Mouse (Mus musculus): ENCODE measurements around the gene Fam227b.

Fam227b gene

DNA sequence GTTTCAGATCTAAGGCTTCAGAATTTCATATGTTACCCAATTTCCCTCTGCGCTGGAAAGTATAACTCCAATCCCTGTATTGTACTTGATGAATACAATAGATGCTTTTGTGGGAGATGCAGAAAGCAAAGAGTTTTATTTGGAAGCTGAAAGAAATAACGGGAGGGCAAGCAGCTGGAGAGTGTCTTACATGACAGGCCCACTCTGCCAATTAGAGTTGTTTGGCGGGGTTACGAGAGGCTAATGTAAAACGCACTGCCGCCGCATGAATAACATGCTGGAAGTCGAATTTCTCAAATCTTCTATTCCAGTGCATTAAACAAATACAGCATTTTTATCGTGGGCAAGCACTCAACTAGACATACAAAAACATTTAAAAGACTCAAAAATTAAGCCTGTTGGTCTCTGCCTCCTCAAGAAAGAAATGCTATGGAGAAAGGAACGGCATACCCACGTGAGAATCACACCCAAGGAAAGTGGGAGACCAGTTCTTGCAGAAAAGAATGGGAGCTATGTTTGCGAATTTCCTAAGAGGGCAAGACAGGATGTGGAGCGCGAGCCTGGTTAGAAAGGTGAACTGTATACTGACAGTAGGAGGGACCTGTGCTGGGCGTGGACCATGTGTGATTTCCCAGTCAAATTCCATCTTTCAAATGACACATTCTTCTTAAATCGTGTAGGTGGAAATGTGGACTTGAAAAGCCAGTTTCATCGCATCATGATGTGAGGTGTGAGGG lies 90.6 kb downstream of the Fam227b start:
- no peak for DNase-seq (ENCODE audit: low spot score in 2 of 2)

DNA sequence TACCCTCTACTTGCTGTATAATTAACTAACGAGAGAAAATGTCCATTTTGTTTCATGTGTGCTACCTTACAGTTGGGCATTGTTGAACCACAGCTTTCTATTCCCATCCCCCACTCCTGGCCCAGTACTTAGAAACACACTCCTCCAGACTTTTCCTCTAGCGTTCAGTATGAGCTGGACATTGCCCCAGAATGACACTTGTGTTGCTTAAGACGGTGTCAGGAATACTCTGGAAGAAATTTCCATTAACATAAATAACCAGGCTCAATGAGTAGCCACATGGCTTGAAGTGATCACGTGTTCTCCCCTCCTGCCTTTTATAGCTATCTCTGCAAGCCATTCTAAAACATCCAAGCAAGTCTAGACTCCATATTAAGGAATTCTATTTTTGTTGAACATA lies 91.2 kb downstream of the Fam227b start:
- no peak for DNase-seq (ENCODE audit: low spot score in 2 of 2)

DNA sequence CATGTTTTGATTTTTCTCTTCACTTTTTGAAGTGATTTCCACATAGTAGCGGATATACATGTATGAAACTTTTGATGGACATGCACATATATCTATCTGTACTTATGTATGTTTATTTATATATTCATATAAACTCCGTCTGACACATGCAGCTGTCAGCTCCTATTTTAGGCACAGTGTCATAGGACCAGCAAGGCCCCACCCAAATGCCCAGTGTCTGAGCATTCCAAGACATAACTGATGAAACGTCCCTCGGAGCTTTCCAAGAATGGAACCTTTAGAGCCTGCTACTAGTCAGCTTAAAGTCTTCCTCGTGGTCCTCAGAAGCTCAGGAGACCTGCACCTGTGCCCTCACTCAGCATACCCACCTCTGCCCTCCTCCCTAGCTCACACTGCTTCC lies 98.1 kb downstream of the Fam227b start:
- DNase-seq (ENCODE audit: low spot score in 2 of 2): no peak

DNA sequence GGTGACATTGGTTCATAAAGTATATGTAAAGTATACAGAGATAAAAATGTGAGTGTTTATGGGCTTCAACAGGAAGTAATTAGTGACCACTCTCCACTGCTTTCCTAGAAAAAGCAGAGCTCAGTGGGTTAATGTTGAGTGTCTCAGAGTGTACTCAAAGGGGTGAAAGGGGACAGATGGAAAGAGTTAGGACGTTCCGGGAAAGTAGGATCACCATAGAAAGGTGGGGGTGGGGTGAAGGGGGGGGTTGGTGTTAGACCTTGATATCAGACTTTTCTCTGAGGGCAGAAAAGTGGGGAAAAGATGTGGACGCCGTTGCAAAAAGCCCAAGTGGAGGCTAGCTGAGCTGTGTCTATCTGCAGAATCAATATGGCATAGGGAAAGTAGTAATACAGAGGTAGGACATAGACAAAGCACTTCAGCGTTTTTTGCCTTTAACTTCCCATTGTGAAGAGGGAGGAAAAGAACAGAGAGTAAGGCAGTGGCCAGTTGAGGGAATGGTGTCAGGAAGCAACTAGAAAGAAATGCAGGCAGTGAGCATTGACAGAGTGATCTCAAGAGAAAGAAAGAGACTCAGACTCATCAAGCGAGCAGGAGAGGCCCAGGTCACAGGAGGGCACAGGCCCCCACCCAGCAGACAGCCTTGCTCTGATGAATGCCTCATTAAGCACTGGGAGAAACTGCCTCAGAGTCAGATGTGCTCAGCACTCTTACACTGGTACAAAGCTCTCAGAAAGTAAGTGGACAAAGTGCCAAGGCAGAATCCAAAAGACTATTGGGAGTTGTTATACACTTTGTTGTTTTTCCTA lies 98.9 kb downstream of the Fam227b start:
- no peak for DNase-seq (ENCODE audit: low spot score in 2 of 2)

DNA sequence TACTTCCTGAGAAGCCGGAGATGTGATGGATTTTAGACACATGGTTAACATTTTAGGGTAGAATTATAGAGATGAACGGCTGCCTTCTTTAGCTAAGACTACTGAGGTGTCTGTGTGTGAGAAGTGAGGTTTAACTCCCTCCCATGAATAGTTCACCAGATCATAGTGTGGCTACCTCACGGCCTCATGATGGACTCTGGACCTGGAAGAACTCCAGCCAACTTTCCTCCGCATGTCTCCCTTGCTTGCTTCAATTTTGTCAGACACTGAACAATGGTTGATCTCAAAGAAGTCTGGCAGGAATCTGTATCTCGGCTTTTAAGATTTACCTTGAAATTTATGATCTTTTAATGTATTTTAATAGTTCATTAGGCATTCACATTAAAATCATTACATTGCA lies 106.2 kb downstream of the Fam227b start:
- no peak for DNase-seq (ENCODE audit: low spot score in 2 of 2)

DNA sequence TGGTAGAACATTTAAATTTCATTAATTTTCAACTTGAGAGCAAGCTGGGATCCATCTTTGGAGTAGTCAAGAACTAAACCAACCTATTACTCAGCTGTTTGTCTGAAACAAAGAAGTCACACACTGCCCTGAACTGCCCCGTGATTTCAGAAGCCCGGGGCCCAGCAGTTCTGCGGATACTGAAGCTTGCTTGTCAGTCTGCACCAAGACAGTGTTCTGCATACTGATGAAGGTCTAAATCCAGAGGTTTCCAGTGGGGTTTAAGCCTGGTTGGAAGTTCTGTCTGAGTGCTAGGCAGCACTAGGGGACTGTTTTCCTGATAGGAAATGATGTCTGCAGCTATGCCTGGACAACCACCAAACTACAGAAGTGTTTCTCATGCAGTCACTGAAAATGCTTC lies 109.1 kb downstream of the Fam227b start:
- DNase-seq (ENCODE audit: low spot score in 2 of 2): no peak

DNA sequence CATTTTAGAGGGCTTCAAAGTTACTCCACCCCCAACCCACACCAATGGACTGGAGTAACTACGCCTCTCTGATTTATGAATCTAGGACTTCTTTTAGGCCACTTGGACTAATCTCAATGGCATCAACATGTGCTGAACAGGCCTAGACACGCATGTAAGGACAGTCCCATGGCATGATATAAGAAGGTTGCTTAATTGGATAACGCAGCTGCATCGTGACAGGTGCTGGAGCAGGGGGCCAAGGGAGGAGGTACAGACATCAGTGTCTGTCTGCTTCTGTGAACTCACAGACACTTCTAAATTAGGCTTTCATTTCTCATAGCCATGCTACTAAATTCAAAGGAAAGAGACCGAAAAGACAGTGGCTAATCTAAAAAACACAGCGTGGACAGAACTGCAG lies 110.6 kb downstream of the Fam227b start:
- DNase-seq (ENCODE audit: low spot score in 2 of 2): no peak

DNA sequence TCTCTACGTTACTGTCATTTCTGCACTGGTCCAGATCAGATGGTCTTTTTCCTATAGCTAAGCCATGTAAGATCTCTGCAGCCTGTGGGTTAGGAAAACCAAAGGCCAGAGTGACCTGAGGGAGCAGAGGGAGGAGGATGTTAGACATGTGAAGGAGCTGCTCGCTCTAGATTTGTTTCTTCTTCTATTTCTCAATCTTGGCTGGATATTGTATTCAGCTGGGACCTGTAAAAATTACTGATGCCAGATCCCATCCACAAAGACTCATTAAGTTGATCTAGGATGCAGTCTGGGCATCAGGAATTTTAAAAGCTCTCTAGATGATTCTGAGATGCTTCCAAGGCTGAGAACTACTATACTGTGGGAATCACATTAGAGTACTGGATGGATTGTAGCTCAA lies 111.2 kb downstream of the Fam227b start:
- no peak for DNase-seq (ENCODE audit: low spot score in 2 of 2)

DNA sequence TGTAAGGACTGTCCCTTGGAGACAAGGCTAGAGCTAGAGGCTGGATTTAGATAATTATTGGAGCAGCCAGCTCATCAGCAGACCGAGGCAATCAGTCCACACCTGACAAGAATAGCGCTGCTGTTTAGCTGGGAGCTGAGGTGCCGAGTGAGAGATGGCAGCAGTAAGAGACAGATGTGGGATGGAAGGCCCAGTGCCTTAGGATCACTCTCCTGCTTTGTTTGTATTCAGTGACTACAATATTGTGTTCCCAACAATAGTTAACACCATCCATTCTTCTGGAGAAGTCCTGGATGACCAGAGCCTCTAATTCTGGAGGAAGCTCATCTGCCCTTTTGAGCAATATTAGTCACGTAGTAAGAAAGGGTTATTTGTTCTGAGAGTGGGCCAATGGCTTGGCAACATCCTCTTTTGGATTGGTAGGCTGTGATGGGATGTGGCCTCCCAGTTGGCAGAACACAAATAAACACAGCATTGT lies 112.4 kb downstream of the Fam227b start:
- DNase-seq (ENCODE audit: low spot score in 2 of 2): no peak

DNA sequence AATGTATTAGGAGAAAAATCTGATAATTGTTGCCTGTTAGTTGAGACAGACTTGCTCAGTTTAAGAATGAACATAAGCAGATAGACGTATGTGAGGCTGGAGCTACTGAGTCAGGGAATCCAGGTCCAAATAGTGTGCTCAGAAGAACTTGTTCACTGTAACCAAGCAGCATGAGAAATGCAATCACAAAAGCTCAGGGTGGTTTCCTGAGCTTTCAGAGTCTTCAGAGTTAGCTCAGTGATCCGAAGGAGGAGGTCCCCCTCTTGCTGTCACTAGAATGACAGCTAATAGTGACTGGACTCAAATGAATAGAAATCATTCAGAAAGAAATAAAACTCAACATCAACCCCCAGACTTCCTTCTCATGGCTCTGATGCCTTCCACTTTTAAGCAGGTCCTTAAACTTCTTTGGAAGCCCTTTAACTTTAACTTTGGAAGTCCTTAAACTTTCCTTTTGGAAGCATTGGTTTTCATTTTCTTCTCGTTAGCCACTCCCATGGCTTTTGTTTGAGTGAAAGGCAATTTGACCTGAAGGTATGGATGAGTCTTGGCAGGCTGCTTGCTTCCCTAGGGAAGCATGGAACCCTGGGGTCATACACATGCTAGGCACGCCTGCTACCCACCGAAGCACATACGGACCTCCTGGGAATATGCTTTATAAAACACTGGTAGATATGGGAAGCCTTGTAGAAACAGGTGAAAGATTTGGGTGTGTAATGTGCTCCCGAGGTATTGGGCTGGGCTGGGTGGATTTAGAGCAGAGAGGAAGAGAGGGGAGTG lies 113.4 kb downstream of the Fam227b start:
- no peak for DNase-seq (ENCODE audit: low spot score in 2 of 2)

DNA sequence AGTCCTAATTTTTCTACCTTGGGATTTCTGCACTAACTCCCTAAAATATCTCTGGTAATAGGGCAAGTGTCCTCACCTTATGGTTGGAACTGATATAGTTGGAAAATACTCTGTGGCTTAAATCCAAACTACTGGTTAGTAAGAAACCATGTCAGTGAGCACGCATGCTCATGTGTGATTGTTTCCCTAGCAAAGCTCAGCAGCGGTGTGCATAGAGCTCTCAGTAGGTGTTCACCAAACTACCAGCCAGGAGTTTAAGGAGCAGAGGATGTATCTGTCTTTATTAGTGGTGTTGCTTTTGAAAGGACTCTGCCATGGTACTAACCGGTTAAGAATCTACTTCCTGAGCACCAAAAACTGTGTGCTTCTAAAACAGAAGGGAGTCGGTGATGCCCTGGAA lies 115.7 kb downstream of the Fam227b start:
- DNase-seq (ENCODE audit: low spot score in 2 of 2): no peak

DNA sequence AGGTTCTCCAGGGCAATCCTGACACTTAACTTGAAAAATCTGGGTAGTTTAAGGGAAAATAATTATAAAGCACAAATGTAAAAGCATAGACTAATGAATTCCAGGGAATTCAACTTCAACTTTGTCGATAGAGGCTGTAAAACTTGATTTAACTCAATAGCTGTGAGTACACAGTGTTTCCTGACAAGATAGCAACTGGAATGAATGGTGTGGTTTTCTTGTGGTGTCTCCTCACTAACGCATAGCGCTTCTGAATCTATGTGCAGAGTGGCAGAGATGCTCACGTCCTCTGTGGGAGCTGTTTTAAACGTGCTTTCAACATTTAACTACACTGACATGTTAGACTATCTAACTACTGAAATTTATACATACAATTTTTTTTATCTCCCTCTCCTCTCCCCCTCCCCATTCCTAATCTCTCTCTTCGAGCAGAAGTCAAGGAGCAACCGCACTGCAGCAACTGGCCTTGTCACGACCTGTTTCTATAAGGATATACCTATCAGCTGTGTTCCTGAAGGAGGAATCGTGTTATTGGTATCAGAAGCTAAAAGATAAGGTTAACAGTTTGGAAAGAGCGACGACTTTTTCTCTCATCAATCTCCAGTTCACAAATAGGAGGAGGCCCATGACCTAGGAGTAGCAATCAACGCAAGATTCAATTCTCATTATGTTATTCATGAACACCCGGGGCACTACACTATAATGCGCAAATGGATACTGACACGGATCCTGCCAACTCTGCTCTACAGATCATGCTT lies 116.6 kb downstream of the Fam227b start:
- DNase-seq (ENCODE audit: low spot score in 2 of 2): no peak

DNA sequence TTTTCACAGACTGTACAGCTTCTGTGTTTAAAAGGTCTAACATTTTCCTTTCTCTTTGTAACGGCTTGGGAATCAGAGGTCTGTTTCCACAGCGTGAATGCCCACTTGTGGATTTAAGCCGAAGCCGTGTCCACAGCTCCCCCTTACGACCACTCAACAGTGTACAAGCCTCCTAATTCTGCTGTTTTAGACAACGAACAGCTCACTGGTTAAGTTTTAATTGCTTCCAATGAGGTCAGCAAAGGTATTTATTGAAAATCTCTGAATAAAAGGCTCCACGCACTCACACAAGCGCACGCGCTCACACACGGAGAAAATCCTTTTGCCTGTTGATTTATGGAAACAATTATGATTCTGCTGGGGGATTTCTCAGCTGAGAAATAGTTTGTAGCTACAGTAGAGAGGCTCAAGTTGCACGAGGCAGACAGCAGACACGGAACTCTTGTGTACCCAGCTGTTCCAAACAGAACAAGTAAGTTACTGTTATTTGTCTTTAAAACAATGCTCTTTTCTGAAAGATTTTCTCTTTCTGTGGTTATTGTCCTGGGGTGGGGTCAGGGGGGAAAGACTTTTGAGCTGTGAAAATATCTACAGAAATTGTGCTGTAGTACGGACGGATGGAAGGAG lies 117.3 kb downstream of the Fam227b start, which contains the start of gene Fgf7:
Fgf7 (plus strand) TSS at position 280 of the 627 bp plus-strand sequence.
- no peak for DNase-seq (ENCODE audit: low spot score in 2 of 2)

DNA sequence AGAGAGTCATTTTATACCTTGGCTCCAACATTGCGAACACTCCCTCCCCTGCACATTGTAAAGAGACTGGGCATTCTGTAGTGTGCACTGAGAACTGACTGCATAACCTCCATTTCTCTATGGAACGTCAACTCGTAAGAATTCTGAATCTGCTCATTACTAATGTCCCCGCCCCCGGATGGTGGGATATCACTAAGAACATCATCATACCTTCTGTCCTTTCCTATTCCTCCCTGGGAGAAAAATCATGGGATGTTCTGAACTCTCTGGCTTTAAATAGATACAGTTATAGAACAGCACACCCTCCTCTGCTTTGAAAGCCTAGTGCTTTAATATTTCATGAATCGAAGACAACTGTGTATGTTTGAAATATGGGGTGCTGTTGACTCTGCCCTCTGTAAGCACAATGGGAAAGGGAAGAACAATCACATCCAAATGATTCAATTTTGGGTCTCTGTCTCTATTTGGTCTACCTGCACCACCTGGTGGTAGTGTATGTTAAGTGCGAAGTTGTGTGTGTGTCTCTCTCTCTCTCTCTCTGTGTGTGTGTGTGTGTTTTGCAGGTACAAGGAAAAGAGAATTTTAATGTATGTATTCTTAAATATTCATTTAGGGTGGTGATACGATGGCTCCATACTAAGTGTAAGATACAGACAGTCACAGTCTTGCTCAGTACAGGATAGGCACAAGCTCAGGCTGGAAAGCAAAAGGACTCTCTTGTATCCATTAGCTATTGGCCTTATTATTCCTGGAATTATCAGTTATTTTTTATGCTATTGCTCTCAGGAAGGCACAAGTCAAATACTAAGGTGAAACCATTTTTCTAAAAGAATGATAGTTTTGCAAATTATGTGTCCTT lies 118.5 kb downstream of the Fam227b start:
- no peak for DNase-seq (ENCODE audit: low spot score in 2 of 2)

DNA sequence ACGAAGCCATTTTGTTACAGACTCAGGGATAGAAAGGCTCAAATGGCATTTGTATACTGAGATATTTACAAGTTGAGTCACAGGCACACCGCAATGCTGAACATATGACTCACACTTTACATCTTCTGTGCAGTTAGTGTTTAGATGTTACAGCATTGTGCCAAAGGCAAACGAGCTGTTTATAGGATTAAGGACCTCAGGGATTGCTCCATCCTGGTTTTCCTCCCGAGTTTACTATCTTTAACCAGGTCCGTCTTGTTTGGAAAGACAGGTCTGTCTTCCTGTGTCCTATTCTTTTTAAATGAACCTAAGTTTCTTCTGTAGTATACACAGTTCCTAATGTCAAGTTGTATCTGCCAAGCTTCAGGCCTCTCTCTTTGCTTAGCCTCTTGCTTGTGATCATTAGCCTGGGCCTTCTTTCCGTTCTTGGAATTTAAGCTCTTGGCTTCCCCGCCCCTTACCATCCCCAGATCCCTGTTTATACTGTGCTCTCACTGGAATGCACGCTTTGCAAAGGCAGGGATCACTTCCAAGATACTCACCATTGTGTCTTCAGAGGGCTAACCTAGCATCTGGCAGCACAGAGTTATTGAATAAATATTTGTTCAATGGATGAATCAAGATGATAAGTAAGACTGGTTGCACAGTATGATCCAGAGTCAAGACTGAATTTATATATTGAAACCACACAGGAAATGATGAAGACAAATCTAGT lies 120.5 kb downstream of the Fam227b start:
- no peak for DNase-seq (ENCODE audit: low spot score in 2 of 2)

DNA sequence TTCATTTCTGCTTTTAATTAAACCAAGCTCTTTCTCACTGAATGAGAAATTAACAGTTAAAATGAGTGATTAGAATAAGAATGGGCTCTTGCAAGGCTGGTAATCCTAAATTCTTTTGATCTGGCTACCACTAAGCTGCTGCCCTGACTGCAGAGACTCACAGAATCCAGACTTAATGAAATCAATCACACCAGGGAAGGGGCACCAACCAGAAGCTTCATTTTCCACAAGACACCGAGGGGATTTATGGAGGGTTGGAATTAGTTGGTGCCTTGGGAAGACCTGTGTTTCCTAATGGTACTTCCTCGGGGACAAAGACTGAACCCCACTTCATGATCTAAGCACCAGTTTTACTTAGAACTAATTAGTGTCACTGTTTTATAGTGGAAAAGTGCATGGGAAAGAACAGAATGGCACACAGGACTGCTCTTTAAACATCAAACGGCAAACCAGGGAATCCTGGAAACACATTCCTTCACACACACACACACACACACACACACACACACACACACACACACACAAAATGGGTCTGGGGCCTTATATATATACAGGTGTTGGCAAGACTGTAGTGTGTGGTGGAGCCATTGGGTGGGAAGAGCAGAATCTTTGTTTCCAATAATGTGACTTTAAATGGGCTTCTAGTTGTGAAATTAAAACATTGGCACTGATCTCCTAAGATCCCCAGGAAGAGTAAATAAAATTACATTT lies 135.9 kb downstream of the Fam227b start:
- DNase-seq (ENCODE audit: low spot score in 2 of 2): no peak

DNA sequence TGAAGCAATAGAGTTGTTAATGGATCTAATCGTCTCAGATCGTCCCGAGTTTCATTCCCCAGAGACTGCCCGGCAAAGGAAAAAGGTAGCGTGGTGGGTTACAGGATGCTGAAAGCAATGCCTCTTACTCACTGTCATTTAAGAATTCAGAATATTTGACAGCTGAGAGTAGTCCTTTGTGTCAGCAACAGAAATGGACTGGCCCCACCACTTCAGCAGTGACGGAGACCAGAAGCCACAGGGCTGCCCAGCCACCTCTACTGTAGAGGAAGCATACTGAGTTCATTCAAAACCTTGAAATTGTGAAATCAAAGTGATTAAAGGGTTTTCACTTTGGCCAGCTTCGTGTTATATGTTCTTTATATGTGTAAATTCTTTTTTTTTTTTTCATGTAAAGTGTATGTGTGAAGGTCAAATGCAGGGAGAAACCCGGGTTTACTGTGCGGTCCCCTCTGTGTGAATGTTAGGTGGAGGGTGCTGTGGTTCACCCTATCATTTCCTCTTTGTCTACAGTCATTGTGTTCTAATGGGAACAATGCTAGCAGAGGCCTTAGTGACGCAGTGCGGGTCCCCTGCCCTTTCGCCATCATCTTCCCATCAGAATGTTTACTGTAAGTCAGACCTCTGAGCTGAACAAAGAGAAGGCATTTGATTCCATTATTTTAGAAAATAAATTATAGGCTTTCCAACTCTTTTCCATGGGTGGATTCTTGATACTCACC lies 136.7 kb downstream of the Fam227b start:
- no peak for DNase-seq (ENCODE audit: low spot score in 2 of 2)

DNA sequence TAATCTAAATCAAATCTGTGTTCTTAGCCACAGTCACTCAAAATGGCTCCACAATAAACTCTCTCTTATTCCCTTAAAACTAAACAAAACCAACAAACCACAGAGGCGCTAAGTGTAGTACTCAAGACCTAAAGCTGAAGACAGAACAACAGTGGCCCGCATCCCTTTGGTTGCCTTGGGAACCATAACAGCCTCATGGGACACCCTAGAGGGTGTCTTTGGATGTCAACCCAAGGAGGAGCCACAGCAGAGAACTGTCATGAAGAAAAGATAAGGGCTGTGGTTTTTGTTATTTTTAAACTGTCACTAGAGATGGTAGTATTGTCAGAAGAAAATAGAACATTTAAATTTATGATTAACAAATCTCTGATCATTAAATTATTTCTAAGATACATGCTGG lies 145.1 kb downstream of the Fam227b start:
- DNase-seq (ENCODE audit: low spot score in 2 of 2): no peak

Data from urinary bladder, adult 18-20 months (tissue).